Mouse (Mus musculus) E14TG2a.4 (cell line): ENCODE data around the gene Pbld1.

Experiments used
- CTCF ChIP-seq: conservative IDR thresholded peaks from 2 replicates; pipeline ENCODE4 v1.5.1; 2014; ENCODE audit warnings: low read length
- NANOG ChIP-seq: IDR thresholded peaks from 2 replicates; pipeline ENCODE4 v1.6.1; 2014; ENCODE audit warnings: borderline replicate concordance, low read length, mixed read lengths

- TF ChIP-seq CTCF, result no peak
- no peak for TF ChIP-seq NANOG
Observed at GRCm38 (mm10) chr10:63024580-63024910, 35.4 kb upstream of the Pbld1 start.
